Mouse (Mus musculus) G1E (cell line): Measurements from ENCODE around the gene Eif2a.

ENCODE experiments used
- CTCF ChIP-seq: IDR thresholded peaks from 2 replicates; pipeline ENCODE4 v1.5.1; 2012; ENCODE audit warnings: low read depth, low read length, inconsistent platforms, mixed read lengths
- GATA1 ChIP-seq: IDR thresholded peaks from 2 replicates; pipeline ENCODE4 v1.6.1; 2012; ENCODE audit warnings: borderline replicate concordance, low read length, inconsistent platforms, mixed read lengths
- POLR2AphosphoS5 ChIP-seq: IDR thresholded peaks from 2 replicates; pipeline ENCODE4 v1.6.1; 2012; ENCODE audit warnings: low read depth, low read length, inconsistent platforms; ENCODE audit not compliant: insufficient replicate concordance
- TAL1 ChIP-seq: conservative IDR thresholded peaks from 2 replicates; pipeline ENCODE4 v1.6.1; 2012; ENCODE audit warnings: low read depth, low read length, inconsistent platforms, mixed read lengths

- no peak for TF ChIP-seq CTCF
- TF ChIP-seq TAL1, result no peak
- TF ChIP-seq GATA1, result no peak
- TF ChIP-seq POLR2AphosphoS5, result no peak
Observed at GRCm38 (mm10) chr3:58518962-58519361, 6.7 kb upstream of the Eif2a start.
